Mouse (Mus musculus) embryo, embryonic 10 days (tissue): ENCODE results near the gene Bcas3.
A peak's percentile ranks its signal among the peaks of the same experiment; 100 is the strongest.

Experiments used
- DNase-seq: peaks from one replicate; pipeline ENCODE4 v3.0.0-alpha.2; 2015; ENCODE audit warnings: low spot score

Bcas3 gene

DNA sequence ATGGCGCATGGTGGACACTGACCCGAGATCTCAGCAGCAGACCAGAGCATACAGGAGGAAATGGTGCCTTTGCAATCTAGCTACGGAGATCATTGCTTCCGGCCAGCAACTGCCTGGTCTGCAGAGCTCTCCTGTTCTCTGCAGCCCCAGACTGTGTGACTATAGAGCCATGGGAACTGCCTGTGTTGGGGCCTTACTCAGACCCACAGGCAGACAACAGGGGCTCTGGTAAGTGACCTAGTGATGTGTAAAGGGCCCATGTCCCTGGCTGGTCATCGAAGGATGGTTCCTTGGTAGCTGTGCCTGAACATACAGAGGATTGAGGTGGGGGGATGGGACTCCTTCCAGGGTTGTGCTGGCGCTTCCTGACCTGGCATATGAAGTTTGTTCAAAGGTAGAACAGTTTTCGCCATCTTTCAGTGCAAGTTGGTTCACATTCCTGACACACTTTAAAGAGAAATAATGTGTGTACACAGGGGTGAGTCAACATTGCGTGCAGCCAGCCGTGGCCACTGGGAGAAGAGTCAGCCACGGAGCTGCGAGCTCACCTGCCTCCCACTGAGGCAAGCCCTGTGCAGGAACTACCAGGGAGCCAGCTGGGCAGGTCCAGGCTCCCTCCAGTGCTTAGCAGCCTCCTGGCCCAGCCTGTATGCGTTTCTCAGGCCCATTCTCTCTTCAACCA, 439.7 kb downstream of the Bcas3 start:
- no peak for DNase-seq

DNA sequence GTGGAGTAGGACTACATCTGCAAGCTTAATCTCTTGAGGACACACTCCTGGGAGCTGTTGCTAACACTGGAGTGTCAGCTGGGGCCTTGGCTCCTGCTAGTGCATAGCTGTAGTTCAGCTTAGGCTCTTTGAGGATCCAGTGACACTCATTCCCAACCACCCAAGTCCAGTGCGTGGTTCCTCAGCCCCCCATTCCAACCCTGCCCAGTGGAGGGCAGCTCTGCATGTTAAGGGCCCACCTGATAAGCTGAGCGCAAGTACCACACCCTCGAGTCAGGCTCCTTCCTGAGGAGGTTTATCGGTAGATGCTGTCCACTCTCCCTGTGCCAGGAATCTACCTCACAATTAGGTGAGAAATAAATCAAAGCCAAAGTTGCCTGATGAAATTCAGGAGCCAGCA, 446.5 kb downstream of the Bcas3 start:
- no peak for DNase-seq

DNA sequence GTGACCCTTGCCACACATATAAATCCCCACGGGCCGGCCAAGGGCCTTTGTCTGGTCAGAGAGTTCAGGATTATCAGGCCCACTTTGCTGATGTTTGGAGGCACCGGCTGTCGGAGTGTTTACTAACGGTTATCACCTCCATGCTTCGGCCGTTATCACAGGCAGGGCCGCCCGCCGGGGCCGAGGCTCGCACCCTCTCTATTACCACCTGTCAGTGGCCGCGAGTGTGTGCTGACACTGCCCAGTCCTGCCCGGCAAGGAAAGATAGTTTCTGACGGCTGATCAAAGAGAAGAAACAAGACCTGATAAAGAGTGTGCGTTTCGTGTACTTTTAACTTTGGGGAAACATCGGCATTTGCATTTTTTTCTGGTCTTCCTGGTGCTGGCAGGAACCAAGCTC, 446.9 kb downstream of the Bcas3 start:
- peak; percentile 65 for DNase-seq

DNA sequence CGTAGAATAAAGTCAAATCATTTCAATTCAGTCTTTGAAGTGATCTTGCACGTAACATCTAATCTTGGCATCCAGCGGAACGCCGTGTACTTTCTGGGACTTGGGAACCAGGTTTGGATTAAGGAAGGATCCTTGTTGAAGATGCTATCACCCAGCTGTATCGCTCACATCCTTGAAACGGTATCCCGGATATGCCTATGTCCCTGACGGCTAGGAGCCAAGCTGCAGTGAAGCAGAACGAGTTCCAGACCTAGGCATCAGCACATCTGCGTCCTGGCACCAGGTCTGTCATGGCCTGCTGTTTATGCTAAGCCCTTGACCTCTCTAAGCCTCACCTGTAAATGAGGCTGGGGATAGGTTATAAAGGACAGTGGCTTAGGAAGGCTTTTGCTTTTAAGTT, 447.4 kb downstream of the Bcas3 start:
- DNase-seq, result no peak

DNA sequence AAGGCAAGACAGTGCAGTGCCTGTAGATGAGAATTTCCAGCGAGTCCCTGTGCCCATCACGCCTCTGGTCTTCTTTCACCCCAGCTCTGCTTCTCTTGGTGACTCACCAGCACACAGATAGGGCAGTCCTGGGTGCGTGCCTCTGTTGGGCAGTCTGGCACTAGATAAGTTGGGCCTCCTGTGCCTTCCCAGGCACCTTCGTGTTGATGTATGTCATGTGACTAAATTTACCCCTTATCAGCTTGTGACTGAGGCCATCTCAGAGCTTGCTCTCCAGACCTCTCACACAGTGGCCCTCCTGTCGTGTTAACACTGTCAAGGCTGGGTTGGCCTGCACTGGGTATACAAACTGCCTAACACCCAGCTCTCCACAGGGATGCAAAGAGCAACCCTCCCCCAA, 451.1 kb downstream of the Bcas3 start:
- DNase-seq, result no peak

DNA sequence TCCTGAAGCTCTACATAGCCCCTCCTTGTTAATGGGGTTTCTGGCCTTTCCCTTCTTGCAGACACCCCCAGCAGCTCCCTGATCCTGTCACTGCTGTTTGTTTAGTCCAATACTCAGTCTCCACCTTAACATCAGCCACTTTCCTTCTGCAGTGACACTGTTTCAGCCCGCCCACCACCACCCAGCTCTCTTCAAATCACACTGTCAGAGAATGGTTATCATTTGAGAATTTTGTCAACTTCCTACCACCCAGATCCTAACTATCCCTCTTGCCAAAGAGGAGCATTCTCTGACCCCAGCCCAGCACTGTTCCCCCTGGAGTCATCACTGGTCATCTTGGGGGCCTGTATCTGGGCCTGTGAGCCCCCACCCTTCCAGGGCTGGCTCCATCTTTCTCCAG, 452.8 kb downstream of the Bcas3 start:
- no peak for DNase-seq

DNA sequence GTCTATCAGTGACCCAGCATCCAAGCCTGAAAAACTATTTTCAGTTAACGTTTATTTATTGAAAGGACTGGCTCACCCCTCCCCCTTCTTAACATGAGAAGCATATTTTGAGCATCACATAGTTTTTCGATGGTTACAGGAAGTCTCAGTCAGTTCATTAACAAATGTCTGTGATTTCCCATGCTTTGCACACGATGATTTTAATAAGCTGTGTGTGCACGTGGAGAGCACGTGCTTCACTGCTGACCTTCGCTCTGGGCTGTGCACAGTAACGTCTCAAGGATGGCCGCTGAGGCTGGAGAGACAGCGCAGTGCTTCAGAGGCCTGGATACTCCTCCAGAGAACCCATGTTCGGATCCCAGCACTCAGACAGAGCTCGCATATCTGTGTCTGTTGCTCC, 454.4 kb downstream of the Bcas3 start:
- DNase-seq, result no peak

DNA sequence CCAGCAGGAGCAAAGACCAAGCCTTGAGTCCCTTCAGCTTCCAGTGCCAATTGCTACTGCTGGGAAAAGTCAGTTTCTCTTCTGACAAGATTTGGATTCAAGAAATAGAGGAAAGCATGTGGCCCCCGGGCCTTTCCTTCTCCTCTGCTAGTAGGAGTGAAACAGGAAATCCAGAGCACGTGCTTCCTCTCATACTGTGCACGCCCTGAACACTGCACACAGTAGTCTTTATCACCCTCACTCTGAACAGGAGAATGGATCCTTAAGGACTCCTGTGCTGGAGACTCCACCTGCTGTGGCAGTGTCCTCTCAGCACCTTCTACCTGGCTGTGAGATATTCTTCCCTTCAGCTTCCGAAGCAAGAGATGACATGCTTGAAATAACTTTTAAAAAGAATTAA, 458.3 kb downstream of the Bcas3 start:
- no peak for DNase-seq

DNA sequence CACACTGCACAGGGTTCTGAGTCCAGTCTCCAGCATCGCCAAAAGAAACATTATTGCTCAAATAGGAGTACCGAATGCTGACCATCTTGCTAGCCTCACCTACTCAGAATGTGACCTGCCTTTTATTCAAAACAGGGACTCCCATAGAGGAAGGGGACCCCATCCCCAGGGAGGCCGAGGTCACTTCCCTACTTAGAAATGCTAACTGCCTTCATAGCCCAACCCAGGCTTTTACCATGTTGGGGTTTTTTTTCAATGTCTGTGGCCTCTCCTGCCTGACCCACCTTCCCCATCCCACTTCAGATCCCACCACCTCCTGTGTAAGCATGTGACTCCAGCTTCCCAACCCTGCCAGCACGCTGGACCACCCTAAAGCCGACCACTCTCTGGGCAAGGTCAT, 458.7 kb downstream of the Bcas3 start:
- DNase-seq, result no peak

DNA sequence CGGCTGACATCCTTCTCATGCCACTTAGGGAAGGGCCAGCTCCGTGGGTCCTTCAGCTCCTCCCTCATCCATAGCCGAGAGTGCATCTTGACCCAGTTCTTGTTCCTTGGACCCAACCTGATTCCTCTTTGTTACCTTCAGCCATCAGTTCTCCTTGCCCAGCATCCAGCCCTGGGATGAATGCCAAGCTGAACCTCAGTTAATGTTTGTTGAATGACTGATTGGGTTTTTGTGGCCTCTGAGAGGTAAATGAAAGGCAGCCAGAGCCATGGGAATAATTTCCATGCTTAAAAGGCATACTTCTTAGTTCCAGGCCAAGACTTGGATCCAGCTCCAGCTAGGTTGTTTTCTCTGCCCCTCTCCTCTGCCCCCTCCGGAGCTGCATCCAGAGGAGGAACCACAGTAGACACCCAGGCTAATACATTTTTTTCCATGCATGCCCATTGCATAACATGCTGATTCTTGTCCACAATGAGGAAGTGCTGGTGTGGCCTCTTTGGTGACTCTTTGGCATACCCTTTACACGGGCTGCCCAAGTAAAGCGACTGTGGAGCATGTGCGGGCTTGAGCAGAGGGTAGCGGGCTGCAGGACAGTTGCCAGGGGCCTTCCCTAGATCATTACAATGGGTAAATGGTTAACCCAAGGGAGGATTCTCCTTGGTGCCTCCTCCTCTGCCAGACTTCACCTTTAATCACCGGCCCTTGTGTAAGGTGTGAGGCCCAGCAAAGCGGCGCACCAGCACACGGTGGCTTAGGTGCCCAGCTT, 459.4 kb downstream of the Bcas3 start:
- no peak for DNase-seq

DNA sequence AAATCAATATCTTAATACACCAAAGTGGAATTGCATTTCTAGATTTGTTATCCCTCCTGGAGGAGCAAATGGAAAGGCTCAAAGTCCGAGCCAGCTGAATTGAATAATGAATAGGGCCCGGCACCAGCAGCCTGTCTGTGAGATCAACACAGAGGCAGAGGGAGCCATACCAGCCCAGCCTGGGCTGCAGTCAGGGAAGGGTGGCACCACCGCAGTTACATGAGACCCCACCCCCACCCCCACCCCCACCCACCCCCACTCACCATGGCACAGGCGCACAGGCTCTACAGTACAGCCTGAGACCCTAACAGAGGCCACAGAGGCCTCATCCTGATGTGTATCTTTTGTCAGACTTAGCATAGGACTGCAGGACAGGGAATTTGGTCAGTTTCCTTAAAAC, 461.7 kb downstream of the Bcas3 start:
- no peak for DNase-seq

DNA sequence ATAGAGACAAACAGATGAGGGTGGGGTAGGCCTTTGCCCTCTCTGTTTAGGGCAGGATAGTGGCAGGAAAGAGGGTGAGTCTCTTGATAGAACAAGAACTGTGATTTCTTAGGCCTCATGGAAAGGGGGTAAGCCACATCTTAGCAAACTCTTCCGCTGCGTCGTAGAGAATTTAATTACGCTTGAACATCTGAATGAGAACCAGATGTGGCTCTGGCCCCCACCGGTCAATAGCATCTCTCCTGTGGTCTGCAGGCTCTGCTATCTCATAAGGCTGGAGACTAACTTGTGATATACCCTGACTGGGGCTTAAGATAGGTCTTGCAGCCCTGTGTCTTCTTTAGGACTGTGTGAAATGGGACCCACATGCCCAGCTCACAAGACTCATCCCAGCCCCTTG, 463.5 kb downstream of the Bcas3 start:
- peak; percentile 59 for DNase-seq

DNA sequence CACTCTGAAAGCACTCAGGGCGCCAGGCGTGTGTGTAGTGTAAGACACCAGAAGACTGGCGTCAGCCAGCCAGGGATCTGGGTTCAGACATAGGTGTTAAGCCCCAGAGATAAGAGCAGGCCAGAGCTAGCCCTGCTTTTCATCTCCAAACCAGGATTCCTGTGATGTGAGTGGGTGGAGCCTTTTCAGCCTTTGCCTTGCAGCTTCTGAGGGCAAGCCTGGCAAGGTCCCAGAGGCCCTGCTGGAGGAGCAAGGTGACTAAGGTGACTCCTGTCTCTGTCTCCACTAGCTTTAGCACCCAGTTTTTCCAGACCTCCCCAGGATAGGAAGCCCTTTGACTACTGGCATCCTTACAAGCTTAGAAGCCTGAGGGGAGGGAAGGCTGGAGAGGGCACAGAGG, 465.4 kb downstream of the Bcas3 start:
- peak; percentile 38 for DNase-seq

DNA sequence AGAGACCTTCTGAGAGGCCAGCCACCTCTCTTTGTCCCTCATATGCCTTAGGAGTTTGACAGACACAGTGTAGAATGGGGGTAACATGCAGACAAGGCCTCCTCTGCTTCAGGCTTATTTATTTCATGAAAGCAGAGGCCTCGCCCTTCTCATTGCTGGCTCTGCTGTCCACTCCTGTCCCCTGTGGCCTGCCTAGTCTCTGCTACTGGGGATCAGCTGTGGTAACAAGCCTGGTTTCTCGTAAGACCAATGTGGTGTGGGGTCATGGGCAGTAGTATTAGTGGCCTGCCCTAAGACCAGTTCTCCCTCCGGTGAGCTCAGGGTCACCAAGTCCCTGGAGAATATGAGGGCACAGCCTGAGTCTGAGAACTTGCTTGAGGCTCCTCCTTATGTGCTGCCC, 468.0 kb downstream of the Bcas3 start:
- DNase-seq, result no peak

DNA sequence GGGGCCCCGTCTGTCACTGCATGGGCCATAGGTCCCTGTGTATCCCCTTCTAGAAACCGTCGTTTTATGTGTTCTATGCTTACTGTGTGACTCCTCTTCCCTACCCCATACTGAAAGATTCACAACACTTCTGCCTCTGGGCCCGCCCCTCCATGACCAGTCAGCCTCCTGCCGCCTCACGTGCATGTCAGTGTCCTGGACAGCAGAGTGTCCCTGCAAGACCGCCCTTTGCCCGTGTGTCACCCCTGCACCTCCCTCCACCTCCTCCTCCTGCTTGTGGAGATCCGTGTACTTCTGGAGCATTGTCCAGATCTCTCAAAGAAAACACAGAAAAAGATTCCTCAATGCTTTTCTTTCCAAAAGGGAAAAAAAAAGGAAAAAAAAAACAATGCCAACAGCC, 468.7 kb downstream of the Bcas3 start:
- DNase-seq, result no peak

DNA sequence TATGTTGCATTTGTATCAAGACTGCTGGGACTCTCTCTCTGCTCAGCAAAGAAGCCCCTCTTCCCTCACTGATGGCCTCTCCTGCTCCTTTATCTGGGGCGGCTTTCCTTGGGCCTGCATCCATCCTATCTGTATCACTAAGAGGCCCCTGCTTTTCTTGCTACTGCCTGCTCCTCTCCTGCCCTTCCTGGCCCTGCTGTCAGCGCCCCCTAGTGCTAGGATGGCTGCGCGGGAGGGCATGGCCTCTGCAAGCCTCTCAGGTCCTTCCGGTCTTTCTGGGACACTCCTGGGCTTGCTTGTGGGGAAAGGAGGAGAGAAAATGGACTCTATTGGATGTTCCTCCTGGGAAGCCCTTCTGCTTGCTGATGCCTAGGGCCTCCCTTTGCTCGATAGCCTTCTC, 470.2 kb downstream of the Bcas3 start:
- peak; percentile 89 for DNase-seq

DNA sequence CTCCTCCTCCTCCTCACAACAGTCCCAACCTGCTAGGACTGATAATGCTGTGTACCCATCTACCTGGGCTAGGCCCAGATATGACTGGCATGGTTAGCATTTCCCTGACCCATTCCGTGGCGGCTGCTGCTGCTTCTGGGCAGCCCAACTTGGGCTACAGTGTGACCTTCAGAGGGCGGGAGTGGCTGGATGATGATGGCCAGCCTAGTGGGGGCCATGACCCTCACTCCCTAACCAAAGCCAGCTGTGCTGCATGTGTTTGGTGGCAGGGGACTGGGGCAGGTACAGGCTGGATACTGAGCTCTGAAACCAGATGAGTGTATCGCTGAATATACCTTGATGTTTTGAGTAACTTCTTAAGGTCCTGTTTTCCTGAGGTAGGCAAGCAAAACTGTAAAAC, 470.8 kb downstream of the Bcas3 start:
- DNase-seq, result peak; percentile 52

DNA sequence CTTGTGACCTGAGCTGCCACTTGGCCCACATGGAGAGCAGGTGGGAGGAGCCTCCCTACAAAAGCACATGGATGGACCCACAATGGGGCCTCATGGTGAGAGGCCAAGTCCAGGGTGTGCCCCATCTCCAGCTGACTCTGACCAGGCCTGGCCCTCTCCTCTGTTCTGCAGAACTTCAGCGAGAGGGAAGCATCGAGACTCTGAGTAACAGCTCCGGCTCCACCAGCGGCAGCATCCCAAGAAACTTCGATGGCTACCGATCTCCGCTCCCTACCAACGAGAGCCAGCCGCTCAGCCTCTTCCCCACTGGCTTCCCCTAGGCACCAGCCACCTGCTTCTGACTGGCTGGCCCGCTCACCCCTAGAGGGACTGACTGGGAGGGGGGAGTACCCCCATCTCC, 472.1 kb downstream of the Bcas3 start:
- no peak for DNase-seq

DNA sequence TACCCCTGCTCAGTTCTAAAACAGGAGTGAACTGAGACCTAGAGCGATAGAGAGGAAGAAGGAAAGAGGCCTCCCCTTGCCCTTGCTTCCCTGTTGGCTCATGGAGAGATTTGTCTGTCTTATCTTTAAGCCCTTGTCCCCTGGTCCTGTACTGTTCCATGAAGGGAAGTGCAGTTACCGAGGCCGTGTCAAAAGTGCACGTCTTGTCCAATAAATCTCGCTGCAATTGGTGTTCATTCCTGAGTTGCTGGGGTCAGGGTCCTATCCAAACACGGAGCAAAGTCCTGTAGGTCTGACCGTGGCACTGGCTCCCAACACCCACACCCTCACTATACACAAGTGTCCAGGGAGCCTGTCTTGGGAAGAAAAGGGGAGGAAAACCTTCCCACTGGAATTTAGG, 472.9 kb downstream of the Bcas3 start:
- peak; percentile 44 for DNase-seq

DNA sequence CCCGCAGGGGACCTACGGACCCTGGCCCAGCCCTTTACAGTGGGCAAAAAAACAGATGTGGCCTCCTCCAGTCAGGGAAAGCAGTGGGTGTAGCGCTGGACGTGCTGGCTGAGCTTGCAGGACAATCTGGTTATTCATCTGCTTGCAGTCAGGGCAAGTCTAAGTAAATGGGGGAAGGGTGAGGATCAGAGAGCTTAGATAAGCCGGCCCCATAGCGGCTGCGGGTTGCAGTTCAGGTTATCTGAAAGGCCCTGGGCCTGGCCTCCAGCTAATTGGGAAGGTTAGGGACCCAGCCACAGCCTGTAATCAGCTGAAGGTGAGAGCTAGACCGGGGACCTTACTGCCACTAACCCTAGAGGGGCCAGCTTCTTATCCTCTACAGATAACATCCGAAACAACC, 474.4 kb downstream of the Bcas3 start:
- peak; percentile 66 for DNase-seq

DNA sequence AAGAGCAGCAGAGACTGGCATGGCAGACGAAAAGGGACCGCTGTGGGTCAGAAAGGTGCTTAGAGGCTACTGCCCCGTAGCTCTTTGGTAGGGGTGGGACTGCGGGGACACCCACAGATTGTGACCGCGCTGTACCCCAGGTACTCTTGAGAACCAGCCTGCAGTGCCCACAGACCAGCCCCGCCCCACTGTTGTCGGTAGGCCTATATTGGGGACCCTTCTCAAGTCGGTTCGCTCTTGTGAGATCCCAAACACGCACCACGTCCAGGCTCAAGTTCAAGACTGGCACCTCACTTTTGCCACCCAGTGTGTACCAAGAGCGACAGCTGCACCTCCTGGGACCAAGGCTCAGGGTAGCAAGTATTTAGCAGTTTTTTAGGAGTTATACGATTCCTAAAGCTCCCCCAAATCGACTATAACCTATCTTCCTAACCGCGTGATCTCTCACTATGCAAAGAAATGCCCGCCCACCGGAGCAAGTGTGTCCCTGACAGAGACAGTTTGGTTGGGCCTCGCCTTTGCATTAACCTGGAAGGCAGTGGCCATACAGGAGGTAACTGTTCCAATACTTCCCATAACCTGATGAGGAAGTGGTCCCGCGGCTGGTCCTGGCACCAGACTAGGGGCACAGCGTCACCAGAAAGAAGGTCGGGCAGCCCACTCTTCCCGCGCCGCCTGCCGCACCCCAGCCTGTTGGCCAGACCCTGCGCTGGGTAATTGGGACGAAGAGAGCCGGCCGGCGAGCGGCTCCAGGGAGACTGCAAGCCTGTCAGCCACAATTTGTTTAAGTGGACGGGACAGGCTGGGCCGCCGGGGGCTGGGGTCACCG, 475.9 kb downstream of the Bcas3 start:
- DNase-seq, result no peak

DNA sequence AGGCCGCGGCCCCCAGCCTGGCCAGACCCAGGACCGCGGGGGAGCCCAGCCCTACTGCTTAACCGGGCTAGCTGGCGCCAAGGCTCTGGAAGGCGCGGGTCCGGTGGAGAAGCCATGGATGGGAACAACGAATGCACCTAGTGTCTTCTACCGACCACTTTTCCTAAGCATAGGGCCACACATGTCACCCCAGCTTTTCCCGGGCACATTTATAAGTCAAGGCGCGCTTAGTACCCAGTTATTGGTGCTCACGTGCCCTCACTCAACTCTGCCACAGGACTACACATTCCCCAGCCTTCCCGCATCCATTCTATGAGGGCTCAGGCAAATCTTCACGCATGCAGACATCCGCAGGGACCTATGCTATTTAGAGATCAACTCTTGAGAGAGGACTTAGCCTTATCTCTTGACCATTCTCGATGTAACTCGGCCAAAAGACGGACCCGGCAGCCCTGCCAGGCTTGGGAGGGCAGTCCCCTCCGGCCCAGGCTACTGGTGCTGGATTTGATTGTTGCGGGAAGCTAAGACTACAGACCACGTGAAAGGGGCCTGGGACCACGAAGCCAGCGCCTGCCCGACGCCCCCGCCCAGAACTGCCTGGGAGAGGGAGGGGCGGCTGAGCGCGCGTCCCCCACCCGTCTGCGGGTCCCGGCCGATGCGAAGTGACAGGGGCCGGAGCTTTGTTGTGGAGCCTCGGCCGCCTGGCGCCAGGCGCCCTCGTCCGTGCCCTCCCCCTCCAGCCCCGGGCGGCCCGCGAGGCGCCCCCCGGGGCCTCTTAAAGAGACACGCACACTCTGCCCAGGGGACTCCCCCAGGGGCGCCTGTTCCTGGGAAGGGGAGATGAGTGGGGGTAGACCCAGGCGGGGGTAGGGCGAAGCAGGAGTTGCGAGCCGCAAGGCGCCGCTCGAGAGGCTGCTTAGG, 476.8 kb downstream of the Bcas3 start:
- peak; percentile 62 for DNase-seq
